9 mouse cellular contexts compared by ENCODE assay signal in the genomic region with DNA sequence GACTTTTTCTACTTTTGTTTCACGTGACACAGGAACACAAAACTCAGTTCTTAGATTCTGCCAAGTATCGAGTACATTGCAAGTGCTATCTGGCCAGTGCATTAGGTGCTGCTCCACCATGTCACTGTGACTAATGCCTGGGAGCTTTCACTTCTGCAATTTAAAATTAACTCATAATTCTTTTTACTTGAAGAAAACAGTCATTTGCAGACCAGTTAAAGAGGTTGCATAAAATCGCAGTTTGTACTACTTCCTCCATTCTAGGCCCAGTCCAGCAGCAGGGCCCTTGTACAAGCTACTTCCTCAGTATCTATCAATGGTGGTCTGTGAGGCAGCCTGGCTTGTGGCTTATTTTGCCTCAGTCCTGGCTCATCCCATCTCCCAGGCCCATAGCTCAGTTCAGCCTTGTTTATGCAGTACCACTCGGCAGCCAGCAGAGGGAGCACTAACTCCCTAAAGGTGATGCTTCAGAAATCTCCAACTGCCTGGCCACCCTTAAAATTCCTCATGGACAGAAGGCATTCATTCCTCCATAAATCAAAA. TPM values are rescaled to one million over a fixed set of nuclear protein-coding genes. Genes with fewer than 3 reads are reported as not detected.
DNase-seq lines count a peak whose midpoint lies in the region; ATAC-seq and TF ChIP-seq lines count a peak whose summit lies in the region.
"Had no signal": no experiment of that assay in that cellular context is flagged by ENCODE, and none has a peak within 500 bp of the region (broad histone marks: within the 10 kb centered on the region; RNA-seq: fewer than 3 reads in every experiment).

No protein-coding gene starts in this region.

- no peak overlapping the region for H3K4me3 ChIP-seq in forebrain, embryonic 11.5 days (ENCODE audit: low read depth, low read length)
- H3K4me3 ChIP-seq in forebrain, embryonic 12.5 days (replicated peaks), result no peak overlapping the region
- no peak overlapping the region for H3K4me3 ChIP-seq in midbrain, embryonic 14.5 days (replicated peaks; ENCODE audit: low read depth, low read length)
- no peak overlapping the region for H3K4me3 ChIP-seq in spleen, adult 2 months (ENCODE audit: extremely low read depth, insufficient read depth, insufficient read length)
- H3K4me3 ChIP-seq: neural tube, embryonic 12.5 days had no signal

- no peak overlapping the region for H3K27ac ChIP-seq in forebrain, embryonic 11.5 days (ENCODE audit: low read depth, low read length)
- H3K27ac ChIP-seq in forebrain, embryonic 12.5 days, result no peak overlapping the region
- H3K27ac ChIP-seq in midbrain, embryonic 14.5 days (replicated peaks; ENCODE audit: low read depth, low read length), result no peak overlapping the region
- H3K27ac ChIP-seq in spleen, adult 2 months (ENCODE audit: insufficient read depth, low read length), result peak overlapping the region; percentile 71
- H3K27ac ChIP-seq: neural tube, embryonic 12.5 days had no signal

- ATAC-seq in forebrain, embryonic 11.5 days (replicated peaks; ENCODE audit: low FRiP score), result no peak
- no peak for ATAC-seq in forebrain, embryonic 12.5 days (ENCODE audit: low FRiP score)
- no peak for ATAC-seq in midbrain, embryonic 14.5 days (ENCODE audit: low FRiP score, low TSS enrichment)

- no peak overlapping the region for H3K4me2 ChIP-seq in forebrain, embryonic 11.5 days (ENCODE audit: low read depth, low read length, severe bottlenecking)
- no peak overlapping the region for H3K4me2 ChIP-seq in forebrain, embryonic 12.5 days
- no peak overlapping the region for H3K4me2 ChIP-seq in midbrain, embryonic 14.5 days (ENCODE audit: low read length)
- H3K4me2 ChIP-seq: neural tube, embryonic 12.5 days had no signal

- peak; percentile 76; the same call in 1 of the 2 replicates for TF ChIP-seq CTCF in spleen, adult 2 months (IDR thresholded peaks at IDR 0.05; ENCODE audit: extremely low read depth, insufficient read depth, insufficient read length, insufficient replicate concordance)

- H3K36me3 ChIP-seq in forebrain, embryonic 11.5 days (ENCODE audit: control insufficient read depth, insufficient read depth, low read length), result no peaks in the 10 kb centered on the region
- no peaks in the 10 kb centered on the region for H3K36me3 ChIP-seq in forebrain, embryonic 12.5 days (replicated peaks)
- H3K36me3 ChIP-seq in midbrain, embryonic 14.5 days (ENCODE audit: control insufficient read depth, insufficient read depth, low read length), result no peaks in the 10 kb centered on the region
- no peaks in the 10 kb centered on the region for H3K36me3 ChIP-seq in spleen, adult 2 months (ENCODE audit: control insufficient read depth, insufficient read depth, low read length)
- H3K36me3 ChIP-seq: neural tube, embryonic 12.5 days had no signal

- H3K9me3 ChIP-seq in forebrain, embryonic 11.5 days (ENCODE audit: control insufficient read depth, low read length), result no peaks in the 10 kb centered on the region
- H3K9me3 ChIP-seq in forebrain, embryonic 12.5 days, result no peaks in the 10 kb centered on the region
- H3K9me3 ChIP-seq in midbrain, embryonic 14.5 days (ENCODE audit: control insufficient read depth, low read length), result no peaks in the 10 kb centered on the region
- H3K9me3 ChIP-seq: neural tube, embryonic 12.5 days had no signal

- WGBS in forebrain, embryonic 11.5 days, result 63% methylated on average over 4 of the region's 4 CpGs
- 64% methylated on average over 4 of the region's 4 CpGs for WGBS in forebrain, embryonic 12.5 days
- WGBS in midbrain, embryonic 14.5 days, result 64% methylated on average over 4 of the region's 4 CpGs
- WGBS in spleen, adult 2 months, result 24% methylated on average over 4 of the region's 4 CpGs

- H3K4me1 ChIP-seq in forebrain, embryonic 11.5 days (replicated peaks; ENCODE audit: control insufficient read depth, insufficient read depth, low read length), result no peaks in the 10 kb centered on the region
- 0 out of 2 replicates have a peak, but pooled peaks cover 7% of the 10 kb centered on the region for H3K4me1 ChIP-seq in forebrain, embryonic 12.5 days
- peaks cover 9% of the 10 kb centered on the region; the same call in 1 of the 2 replicates for H3K4me1 ChIP-seq in midbrain, embryonic 14.5 days (ENCODE audit: control insufficient read depth, insufficient read depth, low read length)
- H3K4me1 ChIP-seq in spleen, adult 2 months (ENCODE audit: control insufficient read depth, insufficient read depth, insufficient read length), result peaks cover 9% of the 10 kb centered on the region; the same call in 1 of the 2 replicates
- H3K4me1 ChIP-seq: neural tube, embryonic 12.5 days had no signal

- no peak for TF ChIP-seq POLR2A in spleen, adult 2 months (IDR thresholded peaks at IDR 0.05; ENCODE audit: low read depth, low read length)

- peak; percentile 83 for DNase-seq in forebrain, embryonic 11.5 days (ENCODE audit: low spot score)
- peak; percentile 66 for DNase-seq in c-Kit-positive CD71-negative TER-119-negative erythroid progenitor cells, embryonic 14.5 days (ENCODE audit: low read depth)
- peak; percentile 85 for DNase-seq in forelimb bud, embryonic 11.5 days (ENCODE audit: low read depth, low spot score)
- DNase-seq in hindlimb bud, embryonic 11.5 days (ENCODE audit: extremely low spot score, low read depth, low spot score), result peak; percentile 57
- DNase-seq in left cerebral cortex, adult 8-10 months (ENCODE audit: low spot score in 2 of 2), result peak; percentile 54 to 63
- DNase-seq in midbrain, embryonic 14.5 days, result peak; percentile 89
- peak; percentile 49 to 71 for DNase-seq in spleen, adult 2 months (ENCODE audit: low read depth in 1 of 2, low spot score in 2 of 2)

- no peak overlapping the region for H3K9ac ChIP-seq in forebrain, embryonic 11.5 days (ENCODE audit: low read length)
- no peak overlapping the region for H3K9ac ChIP-seq in forebrain, embryonic 12.5 days
- H3K9ac ChIP-seq in midbrain, embryonic 14.5 days (replicated peaks; ENCODE audit: low read length), result no peak overlapping the region
- H3K9ac ChIP-seq: neural tube, embryonic 12.5 days had no signal

- H3K27me3 ChIP-seq in forebrain, embryonic 11.5 days (ENCODE audit: control insufficient read depth, insufficient read depth, low read length), result no peaks in the 10 kb centered on the region
- H3K27me3 ChIP-seq in forebrain, embryonic 12.5 days, result no peaks in the 10 kb centered on the region
- no peaks in the 10 kb centered on the region for H3K27me3 ChIP-seq in midbrain, embryonic 14.5 days (ENCODE audit: control insufficient read depth, insufficient read depth, low read length)
- no peaks in the 10 kb centered on the region for H3K27me3 ChIP-seq in spleen, adult 2 months (ENCODE audit: control insufficient read depth, insufficient read depth, low read length)
- H3K27me3 ChIP-seq: neural tube, embryonic 12.5 days had no signal

RNA-seq across cellular contexts. Expression of a gene that starts 41.4 kb away (rescaled TPM):
- polyA plus RNA-seq in forebrain, embryonic 11.5 days (2014; fragmentation: Nextera tagmentation; extraction: Ambion mirVana), result 57.6 and 62.3 TPM in 2 replicates
- 50.7 and 56.9 TPM in 2 replicates for polyA plus RNA-seq in forebrain, embryonic 12.5 days (2016; fragmentation: Nextera tagmentation; extraction: Ambion mirVana)
- 10 to 100 TPM; 14.1 to 14.8 (median 14.3) TPM for total RNA-seq in left cerebral cortex, adult 8-10 months (2022)
- 75.0 and 83.1 TPM in 2 replicates for polyA plus RNA-seq in midbrain, embryonic 14.5 days (2014; fragmentation: Nextera tagmentation; extraction: Ambion mirVana)
- 0.82 and 0.84 TPM in 2 replicates for polyA plus RNA-seq in spleen, adult 2 months (2012; rRNA removed)

Comparison
In these comparisons a context has a peak if more than half of its experiments do, and no peak if none do; other contexts are left out.
1. RNA of a gene that starts 41.4 kb away (polyA plus RNA-seq): 75.0 to 83.1 TPM in midbrain, embryonic 14.5 days, 57.6 to 62.3 TPM in forebrain, embryonic 11.5 days and 50.7 to 56.9 TPM in forebrain, embryonic 12.5 days; 0.82 to 0.84 TPM in spleen, adult 2 months; every median in the first group is over 10 times any median in the second.
2. Peak in every context shown above with its lines, with median percentiles within 50 percentile points of each other: DNase-seq.